Mouse (Mus musculus): ENCODE measurements around the gene Svbp. TPM values are rescaled to one million over a fixed set of nuclear protein-coding genes. Genes with fewer than 3 reads are reported as not detected.
A peak's percentile ranks its signal among the peaks of the same experiment; 100 is the strongest.

Gene Svbp
- polyA plus RNA-seq, 1 experiment from 2014 or later = 100 TPM

DNA sequence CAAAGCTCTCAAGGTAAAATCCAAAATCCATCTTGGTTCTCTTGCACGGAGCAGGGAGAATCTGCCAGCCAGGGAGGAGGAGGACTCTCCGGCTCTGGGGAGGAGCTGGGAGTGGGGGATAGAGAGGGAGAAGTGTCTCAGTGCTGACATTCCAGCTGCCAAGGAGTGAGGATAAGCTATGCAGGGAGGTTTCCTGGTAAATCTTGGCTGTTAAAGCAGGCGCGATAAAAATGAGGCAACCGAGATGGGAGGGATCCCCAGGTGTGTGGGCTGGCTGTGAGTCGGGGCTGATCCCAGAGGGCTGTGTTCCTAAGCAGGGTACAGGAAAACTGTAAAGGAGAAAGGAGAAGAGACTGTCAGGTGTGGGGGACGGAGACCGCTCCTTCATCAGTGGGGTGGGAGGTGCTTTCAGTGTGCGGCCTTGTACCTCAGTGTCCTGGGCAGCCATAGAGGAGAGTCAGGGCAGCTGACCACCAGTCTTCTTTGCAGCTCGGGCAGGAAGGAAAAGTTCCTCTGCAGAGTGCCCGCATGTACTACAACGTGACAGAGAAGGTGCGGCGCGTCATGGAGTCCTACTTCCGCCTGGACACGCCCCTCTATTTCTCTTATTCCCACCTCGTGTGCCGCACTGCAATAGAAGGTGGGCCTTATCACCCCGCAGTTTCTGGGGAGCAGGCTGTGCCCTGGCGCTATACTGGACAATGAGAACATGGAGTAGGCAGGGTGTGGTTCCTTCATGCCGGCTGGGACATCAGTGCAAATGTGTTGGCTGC is 49.5 kb downstream of the Svbp start:
- peak; percentile 67 for DNase-seq (ENCODE audit: low spot score)
- H3K4me1 ChIP-seq (replicated peaks; ENCODE audit: control insufficient read depth, insufficient read depth) = no peaks in the 10 kb centered on the region
- peaks cover 5% of the 10 kb centered on the region; the same call in 1 of the 2 replicates for H3K36me3 ChIP-seq (ENCODE audit: control insufficient read depth, insufficient read depth, low read length)
- no peak overlapping the region; the same call in 1 of the 2 replicates for H3K4me2 ChIP-seq (replicated peaks; ENCODE audit: low read depth)
- no peak for TF ChIP-seq CTCF (IDR thresholded peaks at IDR 0.05; ENCODE audit: low read depth)
- no peak for TF ChIP-seq EP300 (optimal IDR thresholded peaks at IDR 0.05)
- no peaks in the 10 kb centered on the region for H3K27me3 ChIP-seq (ENCODE audit: control insufficient read depth, insufficient read depth, low read length)
- peak overlapping the region; percentile 30; the same call in 1 of the 2 replicates for H3K27ac ChIP-seq (replicated peaks)
- ATAC-seq (ENCODE audit: low FRiP score, low TSS enrichment) = peak; percentile 45; the same call in 1 of the 2 replicates
- WGBS = 62% methylated on average over 22 of the region's 22 CpGs
- H3K9ac ChIP-seq (ENCODE audit: low read length) = no peak overlapping the region
- H3K4me3 ChIP-seq (ENCODE audit: low read depth, low read length) = no peak overlapping the region
- H3K9me3 ChIP-seq (ENCODE audit: control insufficient read depth, low read length) = no peaks in the 10 kb centered on the region

DNA sequence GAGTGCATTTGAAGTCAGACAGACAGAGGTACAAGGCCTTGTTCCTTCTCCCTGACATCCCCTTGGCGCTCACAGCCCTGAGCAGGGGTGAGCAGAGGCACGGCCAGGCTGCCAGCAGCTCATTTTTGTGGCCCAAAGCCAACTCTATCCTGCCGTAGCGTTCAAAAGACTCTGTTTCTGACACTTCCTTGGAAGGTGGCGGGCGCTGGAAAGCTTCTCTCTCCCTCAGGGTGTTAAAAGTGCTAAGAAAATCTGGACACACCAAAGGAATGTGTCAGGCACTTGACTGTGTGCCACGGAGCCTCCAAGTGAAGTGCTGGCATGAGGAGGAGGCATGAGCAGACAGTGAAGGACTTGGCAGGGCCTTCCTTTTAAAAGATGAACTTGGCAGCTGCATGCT is 50.5 kb downstream of the Svbp start:
- no peak overlapping the region for H3K4me2 ChIP-seq (replicated peaks; ENCODE audit: low read depth)
- WGBS = 42% methylated on average over 7 of the region's 7 CpGs
- peak; percentile 34 for DNase-seq (ENCODE audit: low spot score)
- no peak overlapping the region; the same call in 1 of the 2 replicates for H3K27ac ChIP-seq (replicated peaks)
- ATAC-seq (ENCODE audit: low FRiP score, low TSS enrichment) = peak; percentile 6; the same call in 1 of the 2 replicates
- TF ChIP-seq CTCF (IDR thresholded peaks at IDR 0.05; ENCODE audit: low read depth) (no peak), EP300 (optimal IDR thresholded peaks at IDR 0.05) (no peak)
- no peaks in the 10 kb centered on the region for H3K4me1 ChIP-seq (replicated peaks; ENCODE audit: control insufficient read depth, insufficient read depth)
- no peak overlapping the region for H3K4me3 ChIP-seq (ENCODE audit: low read depth, low read length)
- H3K27me3 ChIP-seq (ENCODE audit: control insufficient read depth, insufficient read depth, low read length) = no peaks in the 10 kb centered on the region
- H3K36me3 ChIP-seq (ENCODE audit: control insufficient read depth, insufficient read depth, low read length) = peaks cover 5% of the 10 kb centered on the region; the same call in 1 of the 2 replicates
- no peak overlapping the region for H3K9ac ChIP-seq (ENCODE audit: low read length)
- H3K9me3 ChIP-seq (ENCODE audit: control insufficient read depth, low read length) = no peaks in the 10 kb centered on the region

DNA sequence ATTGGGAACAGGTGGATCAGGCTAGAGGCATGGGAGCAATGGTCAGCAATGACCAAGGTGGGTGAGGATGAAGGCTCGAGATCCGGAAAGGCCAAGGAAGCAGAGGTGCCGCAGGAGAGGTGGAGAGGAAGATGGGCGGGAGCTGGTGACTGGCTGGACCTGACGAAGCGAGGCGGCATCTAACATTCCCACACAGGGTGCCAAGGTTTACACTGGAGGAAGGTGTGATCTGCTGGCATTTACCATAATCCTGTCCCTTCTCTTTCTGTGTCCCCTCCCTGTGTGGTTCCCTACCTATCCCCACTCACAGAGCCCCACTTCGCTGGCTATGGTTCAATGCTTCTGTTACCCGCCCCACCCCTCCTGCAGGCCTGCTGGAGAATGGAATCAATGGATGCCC is 50.9 kb downstream of the Svbp start:
- Histone ChIP-seq H3K27ac (replicated peaks) (no peak overlapping the region), H3K9ac (ENCODE audit: low read length) (no peak overlapping the region), H3K36me3 (ENCODE audit: control insufficient read depth, insufficient read depth, low read length) (peaks cover 5% of the 10 kb centered on the region; the same call in 1 of the 2 replicates), H3K27me3 (ENCODE audit: control insufficient read depth, insufficient read depth, low read length) (no peaks in the 10 kb centered on the region), H3K9me3 (ENCODE audit: control insufficient read depth, low read length) (no peaks in the 10 kb centered on the region), H3K4me2 (replicated peaks; ENCODE audit: low read depth) (no peak overlapping the region), H3K4me3 (ENCODE audit: low read depth, low read length) (no peak overlapping the region), H3K4me1 (replicated peaks; ENCODE audit: control insufficient read depth, insufficient read depth) (no peaks in the 10 kb centered on the region)
- ATAC-seq (ENCODE audit: low FRiP score, low TSS enrichment) (no peak), DNase-seq (ENCODE audit: low spot score) (no peak)
- 71% methylated on average over 9 of the region's 9 CpGs for WGBS
- TF ChIP-seq CTCF (IDR thresholded peaks at IDR 0.05; ENCODE audit: low read depth) (no peak), EP300 (optimal IDR thresholded peaks at IDR 0.05) (no peak)

- Histone ChIP-seq H3K4me2 (replicated peaks; ENCODE audit: low read depth) (no peak overlapping the region), H3K36me3 (ENCODE audit: control insufficient read depth, insufficient read depth, low read length) (peaks cover 5% of the 10 kb centered on the region; the same call in 1 of the 2 replicates), H3K4me1 (replicated peaks; ENCODE audit: control insufficient read depth, insufficient read depth) (no peaks in the 10 kb centered on the region), H3K4me3 (ENCODE audit: low read depth, low read length) (no peak overlapping the region), H3K9me3 (ENCODE audit: control insufficient read depth, low read length) (no peaks in the 10 kb centered on the region), H3K27me3 (ENCODE audit: control insufficient read depth, insufficient read depth, low read length) (no peaks in the 10 kb centered on the region), H3K9ac (ENCODE audit: low read length) (no peak overlapping the region), H3K27ac (replicated peaks) (no peak overlapping the region)
- DNase-seq (ENCODE audit: low spot score) (no peak), ATAC-seq (ENCODE audit: low FRiP score, low TSS enrichment) (no peak)
- 68% methylated on average over 14 of the region's 14 CpGs for WGBS
- TF ChIP-seq CTCF (IDR thresholded peaks at IDR 0.05; ENCODE audit: low read depth) = no peak
Measured at GRCm38 (mm10) chr4:119246688-119247225, 51.7 kb downstream of the Svbp start.

GRCm38 (mm10) chr4:119247462-119248235 is 52.5 kb downstream of the Svbp start:
- Histone ChIP-seq H3K9me3 (ENCODE audit: control insufficient read depth, low read length) (no peaks in the 10 kb centered on the region), H3K4me3 (ENCODE audit: low read depth, low read length) (no peak overlapping the region), H3K27me3 (ENCODE audit: control insufficient read depth, insufficient read depth, low read length) (no peaks in the 10 kb centered on the region), H3K9ac (ENCODE audit: low read length) (no peak overlapping the region), H3K36me3 (ENCODE audit: control insufficient read depth, insufficient read depth, low read length) (no peaks in the 10 kb centered on the region), H3K4me1 (replicated peaks; ENCODE audit: control insufficient read depth, insufficient read depth) (no peaks in the 10 kb centered on the region), H3K4me2 (replicated peaks; ENCODE audit: low read depth) (0 out of 2 replicates have a peak overlapping the region, but pooled peaks have one; percentile 17), H3K27ac (replicated peaks) (peak overlapping the region; percentile 30; the same call in 1 of the 2 replicates)
- whole genome bisulfite sequencing = 35% methylated on average over 13 of the region's 13 CpGs
- DNase-seq (ENCODE audit: low spot score) (peak; percentile 88), ATAC-seq (ENCODE audit: low FRiP score, low TSS enrichment) (peak; percentile 74)
- TF ChIP-seq CTCF (IDR thresholded peaks at IDR 0.05; ENCODE audit: low read depth) = peak; percentile 96
- TF ChIP-seq EP300 (optimal IDR thresholded peaks at IDR 0.05) = no peak
